Mouse (Mus musculus): ENCODE data around the gene Mmp15.

Gene Mmp15

GRCm38 (mm10) chr8:95352151-95352870 is at the start of gene Mmp15:
Gene Mmp15 (plus strand): TSS chr8:95352268.
- DNase-seq, result peak; percentile 87

- peak; percentile 59 for DNase-seq
Measured at GRCm38 (mm10) chr8:95302410-95302809, 49.7 kb upstream of the Mmp15 start.

DNA sequence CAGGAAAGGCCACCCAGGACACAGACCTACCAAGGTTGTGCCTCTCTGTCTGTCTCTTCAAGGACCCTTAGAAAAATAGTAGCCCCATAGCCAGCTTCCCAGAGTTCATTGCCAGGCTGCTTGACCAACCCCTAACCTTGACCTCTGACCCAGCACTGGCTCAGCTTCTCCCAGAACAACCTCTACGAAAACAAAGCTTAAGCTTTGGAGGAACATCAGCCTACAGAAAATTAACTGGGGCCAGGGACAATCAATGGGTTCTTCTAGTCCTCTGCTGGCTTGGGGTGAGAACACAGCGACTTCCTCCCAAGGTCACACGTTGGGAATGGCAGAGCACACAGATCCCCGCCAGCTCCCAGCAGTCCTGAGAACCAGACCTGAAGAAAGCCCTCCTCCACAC is 46.5 kb upstream of the Mmp15 start:
- no peak for DNase-seq

DNA sequence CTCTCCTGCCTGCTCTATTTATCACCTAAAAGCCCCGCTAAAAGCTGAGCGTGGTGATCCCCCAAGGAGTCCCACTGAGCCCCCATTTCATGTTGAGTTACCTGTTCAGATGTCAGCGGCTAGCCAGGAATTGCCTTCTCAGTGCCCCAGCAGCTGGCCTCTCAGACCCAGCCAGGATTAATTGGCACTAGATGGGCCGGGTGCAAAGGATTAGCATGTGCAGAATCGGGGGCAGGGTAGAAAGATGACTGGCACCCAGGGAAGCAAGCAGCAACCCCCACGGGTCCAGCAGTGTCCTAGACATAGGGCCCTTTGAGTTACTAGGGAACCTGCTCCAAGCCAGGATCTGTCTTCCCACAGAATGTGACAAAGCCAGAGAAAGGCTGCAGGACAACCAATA is 45.6 kb upstream of the Mmp15 start, which contains the start of gene Cngb1:
Gene Cngb1, minus strand, starts transcription at position 155 of the 400 bp plus-strand sequence.
- DNase-seq, result no peak

DNA sequence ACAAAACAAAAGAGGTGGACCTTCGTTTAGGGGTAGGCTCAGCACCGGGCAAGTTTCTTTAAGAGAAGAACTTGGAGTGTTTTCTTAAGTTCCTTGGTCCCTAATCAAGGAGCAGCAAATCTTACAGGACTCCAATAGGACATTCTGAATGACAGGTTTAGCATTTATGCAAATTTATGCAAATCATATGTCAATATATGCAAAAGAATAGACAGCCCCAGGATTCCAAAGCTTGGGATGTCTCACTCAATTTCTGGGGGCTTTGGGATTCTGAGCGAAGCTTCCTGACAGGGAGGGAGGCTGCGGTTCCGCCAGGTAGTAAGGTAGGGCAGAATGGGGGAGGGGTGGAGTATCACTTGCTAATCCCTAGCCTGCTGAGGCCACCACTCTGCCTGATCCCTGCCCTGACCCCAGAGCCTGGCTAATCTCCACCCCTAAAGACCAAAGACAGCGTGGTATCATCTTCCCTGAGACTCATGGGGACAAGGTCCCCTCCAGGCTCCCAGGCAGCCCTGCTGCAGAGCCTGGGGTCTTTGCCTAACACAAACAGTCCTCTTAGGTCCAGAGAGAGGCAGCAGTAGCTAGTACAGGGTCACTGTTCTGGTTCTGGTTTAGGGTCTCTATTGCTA is 41.6 kb upstream of the Mmp15 start, which contains the start of gene Tepp:
Gene Tepp, plus strand, starts transcription at position 225 of the 629 bp plus-strand sequence.
- no peak for DNase-seq

- peak; percentile 49 for DNase-seq
Measured at GRCm38 (mm10) chr8:95312836-95313235, 39.2 kb upstream of the Mmp15 start.

DNA sequence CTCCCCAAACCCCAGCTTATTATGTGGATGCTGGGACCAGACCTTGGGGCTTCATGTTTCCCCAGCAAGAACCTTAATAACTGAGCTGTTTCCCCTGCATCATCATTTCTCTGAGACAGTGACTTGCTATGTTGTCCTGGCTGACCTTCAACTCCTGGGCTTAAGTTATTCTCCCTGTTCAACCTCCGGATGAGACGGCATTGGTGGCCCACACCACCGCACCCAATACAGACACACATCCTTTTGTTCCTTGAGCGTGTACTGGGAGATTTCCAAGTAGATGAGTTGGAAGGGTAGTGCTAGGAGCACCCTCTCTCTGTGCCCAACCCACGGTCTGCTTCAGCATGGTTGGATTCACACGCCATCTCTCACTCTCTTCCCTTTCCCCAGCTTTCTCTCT is 38.2 kb upstream of the Mmp15 start:
- DNase-seq, result no peak

DNA sequence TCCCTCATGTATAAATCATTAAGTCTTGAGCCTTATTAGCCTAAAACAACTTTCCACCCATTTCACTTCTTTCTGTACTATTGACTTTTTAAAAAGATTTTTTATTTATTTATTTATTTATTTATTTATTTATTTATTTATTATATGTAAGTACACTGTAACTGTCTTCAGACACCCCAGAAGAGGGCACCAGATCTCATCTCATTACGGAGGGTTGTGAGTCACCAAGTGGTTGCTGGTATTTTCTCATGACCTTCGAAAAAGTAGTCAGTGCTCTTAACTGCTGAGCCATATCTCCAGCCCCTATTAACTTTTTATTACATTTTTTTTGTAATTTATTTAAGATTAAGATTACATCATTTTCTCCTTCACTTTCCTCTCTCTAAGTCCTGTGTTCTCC is 37.4 kb upstream of the Mmp15 start:
- peak; percentile 47 for DNase-seq

DNA sequence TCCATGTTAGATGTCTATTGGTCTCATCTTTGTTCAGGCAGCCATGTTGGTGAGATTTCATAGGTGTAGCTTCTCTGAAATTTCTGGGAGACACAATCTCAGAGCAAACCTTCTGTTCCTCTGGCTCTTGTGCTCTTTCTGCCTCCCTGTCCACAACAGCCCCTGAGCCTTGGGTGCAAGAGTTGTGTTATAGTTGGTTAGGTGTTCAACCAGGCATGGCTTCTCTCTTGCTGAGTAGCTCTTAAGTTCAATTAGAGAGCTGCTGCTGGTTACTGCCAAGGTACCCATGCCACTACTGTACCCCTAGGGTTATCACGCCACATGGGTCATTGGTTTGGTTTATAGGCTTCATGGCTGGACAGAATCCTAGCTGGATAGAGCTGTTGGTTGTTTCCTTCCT is 36.7 kb upstream of the Mmp15 start:
- DNase-seq, result no peak

DNA sequence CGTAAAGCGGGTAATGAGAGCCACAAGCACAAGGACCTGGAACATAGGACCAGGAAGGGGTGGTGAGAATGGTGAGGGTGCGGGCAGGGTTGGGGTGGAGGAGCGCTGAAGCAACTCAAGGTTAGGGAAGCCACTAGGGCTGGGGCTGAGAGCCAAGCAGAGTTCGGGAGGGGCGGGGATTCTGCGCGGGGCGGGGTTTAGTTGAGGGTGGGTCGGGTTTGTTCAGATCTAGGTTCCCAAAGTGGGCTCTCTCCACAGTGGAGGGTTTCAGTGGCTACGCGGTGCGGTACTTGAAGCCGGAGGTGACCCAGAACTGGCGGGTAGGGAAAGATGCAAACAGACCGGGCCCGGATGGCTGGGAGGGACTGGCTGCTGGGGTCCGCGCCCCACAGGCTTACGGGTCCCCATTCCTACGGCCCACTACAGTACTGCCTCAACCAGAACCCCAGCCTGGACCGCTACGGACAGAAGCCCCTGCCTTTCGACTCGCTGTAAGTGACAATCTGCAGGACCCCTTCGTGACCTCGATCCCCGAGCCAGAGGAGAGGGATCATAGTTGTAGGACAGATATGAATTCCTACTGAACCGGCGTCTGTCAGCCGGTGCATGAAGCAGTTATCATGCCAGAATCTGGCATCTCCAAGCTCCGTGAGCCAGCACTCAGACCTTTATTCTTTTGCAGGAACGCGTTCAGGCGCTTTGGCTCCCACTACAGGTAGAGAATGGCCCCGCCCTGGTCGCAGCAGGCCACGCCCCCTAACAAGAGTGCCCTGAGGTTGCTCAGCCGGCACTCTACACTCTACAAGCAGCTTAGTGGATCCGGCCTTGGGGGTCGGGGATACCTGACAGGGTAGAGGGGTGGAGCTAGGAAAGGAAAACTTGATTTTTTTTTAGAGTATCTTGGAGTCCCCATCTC is 31.6 kb upstream of the Mmp15 start:
- peak; percentile 85 for DNase-seq

DNA sequence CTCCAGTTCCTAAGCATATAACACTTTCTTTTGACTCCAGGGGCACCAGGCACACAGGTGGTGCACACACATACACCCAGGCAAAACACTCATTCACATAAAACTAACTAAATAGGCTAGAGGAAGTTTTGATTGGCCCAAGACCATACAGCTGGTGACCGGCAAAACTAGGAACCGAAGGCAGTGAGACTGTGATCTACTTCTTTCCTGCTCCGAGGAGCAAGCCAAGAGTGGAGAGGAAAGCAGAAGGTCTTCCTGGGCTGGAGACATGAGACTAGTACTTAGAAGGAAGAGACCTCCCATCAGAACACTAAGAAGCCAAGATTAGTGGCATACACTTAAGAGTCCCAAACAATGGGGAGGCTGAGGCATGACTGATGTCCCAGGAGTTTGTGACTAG is 28.9 kb upstream of the Mmp15 start:
- DNase-seq, result no peak

DNA sequence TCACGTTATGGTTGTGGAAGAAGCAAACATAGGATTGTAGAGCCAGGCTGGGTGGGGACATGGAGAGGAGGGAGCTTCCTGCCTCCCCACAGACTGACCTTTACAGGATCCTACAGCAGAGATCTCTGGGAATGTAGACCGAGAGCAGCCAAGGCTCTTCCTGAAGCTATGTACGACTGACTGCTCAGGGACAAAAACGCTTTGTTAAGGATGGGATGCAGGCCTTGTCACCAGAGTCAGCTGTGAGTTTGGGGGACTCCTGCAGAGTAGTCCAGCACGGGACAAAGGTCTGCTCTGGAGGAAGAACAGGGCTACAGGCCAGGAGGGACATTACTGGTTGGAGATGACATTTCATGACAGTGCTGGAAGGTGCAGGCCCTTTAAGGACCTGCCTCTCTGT is 27.4 kb upstream of the Mmp15 start:
- no peak for DNase-seq

DNA sequence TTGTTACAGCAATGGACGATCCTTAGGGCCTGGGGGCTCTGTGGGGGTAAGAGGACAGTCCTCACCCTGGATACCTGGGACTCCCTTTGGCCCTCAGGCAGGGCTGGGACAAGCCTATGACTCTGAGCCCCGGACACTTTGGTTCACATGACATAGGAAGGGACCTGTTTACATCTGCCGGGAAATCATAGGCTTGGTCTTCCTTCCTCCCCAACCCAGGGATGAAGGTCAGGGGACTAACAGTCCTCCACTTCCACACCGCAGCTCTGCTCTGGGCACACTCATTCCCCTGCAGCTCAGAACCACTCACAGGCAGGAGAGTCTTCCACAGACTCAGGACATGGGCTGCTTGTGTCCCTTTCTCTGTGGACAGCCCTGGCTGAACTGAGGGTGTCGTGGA is 25.2 kb upstream of the Mmp15 start:
- no peak for DNase-seq

DNA sequence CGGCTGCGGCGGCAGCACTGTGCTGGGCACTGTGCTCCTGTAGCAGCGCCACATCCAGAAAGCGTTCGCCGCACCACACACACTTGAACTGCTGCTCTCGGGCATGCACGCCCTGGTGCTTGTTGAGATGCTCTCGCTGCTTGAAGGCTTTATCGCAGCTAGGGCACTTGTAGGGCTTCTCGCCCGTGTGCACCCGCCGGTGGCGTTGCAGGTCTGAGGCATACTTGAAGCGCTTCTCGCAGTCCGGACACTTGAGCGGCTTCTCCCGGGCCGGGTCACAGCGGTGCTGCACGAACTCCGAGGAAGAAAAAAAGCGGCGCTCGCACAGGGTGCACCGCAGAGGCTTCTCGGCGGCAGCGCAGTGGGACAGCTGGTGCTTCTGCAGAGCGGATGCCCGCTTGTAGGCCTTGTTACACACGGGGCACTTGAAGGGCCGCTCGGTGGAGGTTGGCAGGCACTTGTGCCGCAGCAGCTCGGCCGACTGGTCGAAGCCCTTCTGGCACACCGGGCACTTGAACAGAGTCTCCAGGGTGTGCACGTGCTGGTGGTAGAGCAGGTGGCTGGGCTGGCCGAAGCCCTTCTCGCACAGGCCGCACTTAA is 24.1 kb upstream of the Mmp15 start:
- no peak for DNase-seq

DNA sequence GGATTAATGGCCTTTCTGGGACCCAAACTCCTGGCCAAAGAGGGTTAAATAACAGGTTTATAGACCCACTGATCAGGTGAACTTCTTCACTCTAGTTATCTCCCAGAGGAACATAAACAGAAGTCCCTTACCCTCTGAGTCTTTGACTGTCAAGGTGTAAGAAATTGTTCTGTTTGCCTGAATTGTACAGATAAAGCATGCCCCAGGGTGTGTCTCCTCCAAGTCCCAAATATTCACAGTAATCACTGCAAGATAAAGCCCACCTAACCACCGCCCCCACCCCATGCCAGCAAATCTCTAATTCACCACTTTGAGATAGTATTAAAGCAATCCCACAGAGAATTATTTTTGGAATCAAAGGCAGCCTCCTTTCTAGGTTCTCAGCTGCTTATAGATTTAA is 21.7 kb upstream of the Mmp15 start:
- DNase-seq, result no peak

- DNase-seq, result peak; percentile 85
Measured at GRCm38 (mm10) chr8:95331156-95331719, 20.8 kb upstream of the Mmp15 start.

DNA sequence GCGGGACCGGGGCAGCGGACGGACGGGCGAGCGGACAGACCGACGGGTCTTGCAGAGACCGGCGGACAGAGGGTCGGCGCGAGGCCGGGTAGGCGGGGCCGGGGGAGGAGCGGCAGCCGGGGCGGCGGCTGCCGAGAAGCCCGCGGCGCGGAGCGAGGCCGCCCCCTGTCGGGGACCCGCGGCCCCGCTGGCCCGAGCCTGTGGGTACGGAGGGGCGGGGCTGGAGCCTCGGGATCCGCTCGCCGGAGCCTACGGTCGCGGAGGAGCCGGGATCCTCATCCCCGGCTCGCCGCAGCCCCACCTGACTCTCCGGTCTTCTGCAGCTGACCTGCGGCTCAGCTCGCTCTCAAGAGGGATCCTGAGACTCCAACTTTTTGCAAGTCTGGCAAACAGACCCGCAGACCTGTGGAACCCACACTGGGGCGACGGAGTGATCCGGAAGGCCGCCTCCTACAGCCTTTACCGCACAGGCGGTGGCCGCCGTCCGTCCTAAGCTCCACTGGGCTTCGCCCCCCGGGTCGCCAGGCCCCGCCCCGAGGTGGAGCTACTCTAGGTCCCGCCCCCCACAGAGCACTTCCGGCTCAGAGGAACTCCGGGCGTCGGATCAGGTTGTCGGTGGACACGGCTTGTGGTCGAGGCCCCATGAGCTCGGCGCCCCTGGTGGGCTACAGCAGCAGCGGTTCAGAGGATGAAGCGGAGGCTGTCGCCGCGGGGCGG is 20.2 kb upstream of the Mmp15 start, which contains the start of the genes Zfp319 and Usb1:
Gene Zfp319, minus strand, starts transcription at position 231 of the 717 bp plus-strand sequence.
Gene Usb1, plus strand, starts transcription at position 565 of the 717 bp plus-strand sequence.
- peak; percentile 98 for DNase-seq

DNA sequence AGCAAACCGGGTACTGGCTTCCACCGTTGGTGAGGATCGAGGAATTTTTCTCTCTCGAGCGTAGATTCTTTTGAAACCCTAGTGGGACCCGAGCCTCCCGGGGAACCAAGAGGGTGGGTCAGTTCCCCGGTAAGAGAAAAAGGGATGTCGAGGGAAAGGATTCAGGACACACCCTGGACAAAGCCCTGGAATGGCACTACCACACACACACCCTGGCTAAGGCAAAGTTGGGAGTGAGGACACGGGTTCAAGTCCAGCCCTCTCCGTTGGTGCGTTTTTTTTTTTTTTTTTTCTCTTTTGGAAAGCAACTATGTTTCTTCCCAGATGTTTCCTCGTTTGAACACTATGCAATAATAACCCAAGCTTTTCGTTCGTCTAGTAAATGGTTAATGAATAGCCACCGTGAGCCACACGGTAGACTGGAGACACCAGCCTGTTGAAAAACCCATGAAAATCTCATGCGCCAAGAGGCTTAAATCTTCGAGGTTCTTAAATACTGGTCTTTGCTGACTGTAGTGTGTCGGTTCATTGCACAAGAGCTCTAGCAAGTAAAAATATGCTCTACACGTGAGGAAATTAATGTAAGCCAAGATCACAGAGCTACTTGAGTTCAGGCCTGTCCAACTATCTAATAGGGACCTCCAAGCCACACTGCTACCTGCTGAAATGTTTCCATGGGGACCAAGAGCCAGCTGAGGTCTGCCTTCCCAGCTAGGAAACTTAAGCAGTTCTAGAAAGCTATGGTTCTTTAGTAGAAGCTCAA is 19.4 kb upstream of the Mmp15 start:
- no peak for DNase-seq

GRCm38 (mm10) chr8:95335706-95336105 is 16.4 kb upstream of the Mmp15 start:
- DNase-seq, result no peak

GRCm38 (mm10) chr8:95336363-95336762 is 15.7 kb upstream of the Mmp15 start:
- no peak for DNase-seq

DNA sequence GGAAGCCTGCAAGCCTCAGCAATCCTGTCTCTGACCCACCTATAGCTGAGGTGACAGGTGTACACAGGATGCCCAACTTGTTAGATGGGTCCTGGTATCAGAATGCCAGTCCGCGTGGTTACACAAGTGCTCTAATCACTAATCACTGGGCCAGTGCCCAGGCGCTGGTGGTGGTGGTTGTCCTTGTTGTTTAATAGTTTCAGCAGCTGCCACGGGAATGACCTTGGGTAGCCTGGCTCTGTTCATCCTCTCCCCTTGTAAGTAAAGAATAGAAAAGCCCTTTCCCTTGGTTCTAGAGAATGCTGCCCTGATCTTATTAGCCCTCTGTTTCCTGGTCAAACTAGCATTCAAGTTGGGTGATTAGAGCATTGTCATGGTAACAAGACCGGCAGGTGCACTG is 10.3 kb upstream of the Mmp15 start:
- DNase-seq, result no peak
